Mouse (Mus musculus) right cerebral cortex, postnatal 36 days (tissue): Measurements from ENCODE around the gene Slc38a11.

Source experiments
- DNase-seq, 2 experiments: peaks; one replicate each; pipeline ENCODE4 v3.0.0; 2022; ENCODE audit warnings: low spot score in 2 of 2, mixed read lengths in 1 of 2

The Slc38a11 gene

GRCm38 (mm10) chr2:65363828-65364497, at the start of gene Slc38a11:
Gene Slc38a11, minus strand, starts transcription at chr2:65364034.
- DNase-seq: no peak

DNA sequence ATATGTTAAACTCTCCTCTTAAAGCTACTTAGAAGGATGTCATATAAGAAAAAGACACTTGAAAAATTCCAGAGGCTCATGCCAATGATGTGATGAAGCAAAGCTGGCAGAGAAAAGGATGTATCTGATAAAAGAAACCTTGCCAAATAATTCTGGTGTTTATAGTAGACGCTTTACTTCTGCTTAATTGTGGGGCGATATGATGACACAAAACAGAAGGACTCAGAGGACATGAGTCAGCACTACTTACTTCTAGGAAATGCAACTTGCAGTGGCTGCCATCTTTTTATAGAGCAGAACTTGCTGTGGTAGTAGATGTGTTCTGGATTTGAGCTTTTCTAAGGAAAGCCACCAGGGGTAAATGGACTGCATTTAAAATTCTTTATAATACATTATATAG, 43.3 kb upstream of the Slc38a11 start:
- DNase-seq: no peak

- no peak for DNase-seq
These were observed 41.6 kb upstream of the Slc38a11 start for GRCm38 (mm10) chr2:65405407-65405806.

DNA sequence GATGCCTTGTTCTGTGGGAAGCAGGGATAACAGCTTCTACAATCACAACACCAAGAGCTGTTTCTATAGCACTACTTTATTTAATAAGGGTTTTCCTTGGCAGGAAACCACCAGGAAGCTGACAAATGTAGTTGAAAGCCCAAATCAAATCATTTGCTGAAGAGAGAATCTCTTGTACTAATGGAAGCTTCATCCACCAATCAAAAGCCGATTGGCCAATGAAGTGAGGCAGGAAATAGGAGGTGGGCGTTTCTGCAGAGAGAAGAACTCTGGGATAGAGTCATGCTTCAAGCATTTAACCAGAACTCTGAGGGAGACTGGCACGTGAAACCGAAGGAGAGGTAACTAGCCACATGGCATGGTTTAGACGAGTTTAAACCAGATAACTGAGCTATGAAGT, 38.2 kb upstream of the Slc38a11 start:
- DNase-seq: no peak

DNA sequence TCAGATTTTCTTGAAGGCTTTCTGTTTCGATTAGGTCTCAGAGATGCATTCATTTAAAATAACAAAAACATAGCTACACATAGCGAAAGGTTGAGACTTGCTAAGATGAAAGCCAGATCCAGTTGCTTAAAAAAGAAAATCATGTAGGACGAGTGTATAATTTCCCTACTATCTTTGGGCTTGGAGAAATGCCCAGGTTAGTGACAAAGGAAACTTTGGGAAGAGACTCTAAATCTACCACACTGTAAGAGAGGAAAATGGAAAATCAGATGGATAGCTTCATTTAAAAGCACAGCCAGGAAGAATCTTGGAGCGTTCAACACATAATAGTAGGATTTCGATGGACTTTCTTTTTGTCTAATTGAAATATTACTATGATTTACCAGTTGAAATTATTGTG, 36.1 kb upstream of the Slc38a11 start:
- no peak for DNase-seq

DNA sequence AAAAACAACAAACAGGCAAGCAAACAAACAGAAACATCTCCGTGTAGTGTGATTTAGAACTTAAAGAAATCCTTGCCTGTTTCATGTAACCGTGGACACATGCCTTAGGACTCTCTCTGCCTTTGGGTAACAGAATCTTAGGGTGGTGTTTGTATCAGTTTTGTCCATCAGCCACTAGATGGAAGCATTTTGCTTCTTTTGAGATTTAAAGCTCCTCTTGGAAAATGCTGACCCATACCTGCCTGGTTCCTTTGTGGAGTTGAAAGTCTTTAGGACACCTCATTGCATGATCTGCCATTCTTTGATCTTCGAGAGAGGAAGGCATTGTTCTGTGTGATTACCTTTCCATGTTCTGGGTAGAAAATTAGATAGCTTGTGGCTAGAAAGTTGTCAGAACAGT, 32.3 kb upstream of the Slc38a11 start:
- no peak for DNase-seq

GRCm38 (mm10) chr2:65393061-65393460, 29.2 kb upstream of the Slc38a11 start:
- no peak for DNase-seq

DNA sequence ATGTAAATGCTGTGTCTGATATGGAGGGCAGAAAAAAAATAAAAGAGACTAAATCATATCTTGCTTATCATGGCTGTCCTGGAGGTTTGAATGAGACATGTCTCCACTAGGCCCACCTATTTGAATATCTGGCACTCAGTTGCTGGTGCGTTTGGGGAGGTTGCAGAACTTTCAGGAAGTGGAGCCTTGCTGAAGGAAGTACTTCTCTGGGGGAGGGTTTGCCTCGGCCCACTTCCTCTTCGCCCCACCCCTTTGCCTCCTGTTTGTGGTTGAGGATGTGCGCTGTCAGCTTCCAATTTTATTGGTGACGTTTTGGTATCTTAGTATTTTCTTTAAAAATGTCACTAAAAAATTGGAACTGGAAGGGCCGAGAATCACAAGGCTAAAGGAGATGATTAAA, 27.5 kb upstream of the Slc38a11 start:
- DNase-seq: no peak

DNA sequence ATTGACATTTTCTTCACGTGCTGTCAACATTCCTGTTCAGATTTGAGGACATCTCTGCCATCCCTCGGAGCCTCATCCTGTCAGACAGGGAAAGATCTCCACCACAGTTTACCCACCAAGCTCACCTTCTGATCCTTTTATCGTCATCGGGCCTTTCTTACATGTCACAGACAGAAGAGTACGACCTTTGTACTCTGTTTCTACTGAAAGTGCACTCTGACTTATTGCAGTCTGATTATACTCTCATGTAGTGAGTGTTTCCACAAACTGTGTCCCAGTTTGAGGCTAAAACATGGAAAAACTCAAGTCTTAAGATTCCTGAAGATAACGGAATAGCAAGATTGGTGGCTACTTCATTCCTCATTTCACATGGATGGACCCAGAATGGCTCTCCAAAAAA, 21.0 kb upstream of the Slc38a11 start:
- no peak for DNase-seq

- no peak for DNase-seq
These were observed 18.7 kb upstream of the Slc38a11 start for GRCm38 (mm10) chr2:65382485-65382884.

DNA sequence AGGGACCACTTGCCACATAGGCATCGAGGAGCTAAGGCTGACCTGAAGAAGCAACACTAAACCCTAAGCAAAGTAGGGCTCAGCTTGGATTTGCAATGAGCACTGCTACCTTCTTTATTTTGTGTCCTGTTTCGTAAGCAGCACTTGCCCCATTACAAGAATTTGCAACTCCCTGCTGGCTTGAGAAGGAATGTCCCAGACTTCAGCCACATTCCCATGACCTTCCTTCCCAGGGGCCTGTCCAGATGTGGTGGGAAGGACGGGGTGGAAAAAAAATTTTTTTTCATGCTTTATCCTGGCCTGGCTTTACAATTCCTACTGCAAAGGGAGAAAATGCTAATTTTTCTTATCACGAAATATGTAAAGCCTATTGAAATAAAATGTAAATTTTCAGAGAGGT, 14.6 kb upstream of the Slc38a11 start:
- DNase-seq: no peak

DNA sequence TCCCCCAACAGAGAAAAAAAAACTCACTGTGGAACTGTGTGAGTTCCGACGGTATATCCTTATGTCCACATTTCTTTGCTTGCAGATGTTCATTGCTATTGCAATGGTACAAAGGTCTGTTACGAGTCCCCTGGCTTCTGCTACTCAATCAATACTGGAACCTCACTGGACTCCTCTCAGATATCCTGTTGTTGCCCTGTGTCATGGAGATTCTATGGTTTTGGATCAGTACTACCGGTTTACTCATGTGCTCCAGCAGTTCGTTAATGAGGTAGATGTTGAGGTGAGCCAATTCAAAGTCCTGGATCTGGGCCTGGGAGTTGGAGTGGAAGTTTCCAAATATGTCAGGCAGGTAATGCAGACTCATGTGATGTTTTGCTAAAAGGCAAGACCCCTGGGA, 10.6 kb upstream of the Slc38a11 start:
- no peak for DNase-seq

DNA sequence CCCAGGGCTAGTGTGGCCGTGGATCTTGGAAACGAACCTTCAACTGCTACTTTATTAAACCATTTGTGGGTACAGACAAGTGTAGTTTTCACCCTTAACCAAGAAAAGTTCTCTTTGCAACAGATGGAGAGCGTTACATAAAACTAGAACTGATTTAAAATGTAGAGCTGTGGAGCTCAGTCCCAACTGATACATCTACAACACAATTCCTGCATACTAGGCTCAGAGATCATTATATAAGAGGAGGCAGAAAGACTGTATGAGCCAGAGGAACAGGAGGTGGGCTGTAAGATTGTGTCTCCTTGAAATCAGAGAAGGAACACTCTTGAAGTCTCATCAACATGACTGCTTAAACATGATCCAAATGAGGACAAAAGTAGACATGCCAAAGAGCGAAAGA, 9.2 kb upstream of the Slc38a11 start:
- DNase-seq: no peak

DNA sequence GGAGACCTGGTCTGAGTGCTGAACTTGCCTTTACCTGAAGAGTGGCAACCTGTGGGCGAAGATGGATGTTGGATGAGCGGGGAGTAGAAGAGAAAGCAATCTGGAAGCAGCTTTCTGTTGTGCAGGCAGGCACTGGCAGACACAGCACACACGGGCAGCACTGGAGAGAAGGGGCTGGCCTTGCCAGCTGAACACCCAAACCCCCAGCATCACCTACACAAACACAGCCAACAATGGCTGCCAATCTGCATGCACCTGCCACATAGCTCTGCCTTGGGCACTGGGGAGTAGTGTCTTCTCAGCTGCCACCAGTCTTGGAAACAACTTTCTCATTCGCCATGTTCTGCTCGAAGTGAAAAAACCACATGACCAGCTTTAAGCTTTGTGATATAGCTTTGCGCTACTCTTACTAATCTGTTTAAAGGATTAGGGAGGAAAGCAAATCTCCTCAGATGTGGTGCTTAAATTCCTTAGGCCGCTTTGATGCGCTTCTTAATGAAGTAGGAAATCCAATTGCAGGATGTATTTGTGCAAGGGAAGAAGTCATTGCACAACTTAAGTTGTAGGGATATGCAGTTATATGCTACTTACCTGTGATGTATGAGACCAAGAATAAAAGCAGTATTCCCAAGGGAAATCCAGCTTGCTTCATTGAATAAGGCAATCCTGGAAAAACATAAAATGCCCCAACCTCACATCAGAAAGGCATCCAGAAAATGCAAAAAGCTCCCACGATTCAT, 2.9 kb downstream of the Slc38a11 start:
- no peak for DNase-seq

DNA sequence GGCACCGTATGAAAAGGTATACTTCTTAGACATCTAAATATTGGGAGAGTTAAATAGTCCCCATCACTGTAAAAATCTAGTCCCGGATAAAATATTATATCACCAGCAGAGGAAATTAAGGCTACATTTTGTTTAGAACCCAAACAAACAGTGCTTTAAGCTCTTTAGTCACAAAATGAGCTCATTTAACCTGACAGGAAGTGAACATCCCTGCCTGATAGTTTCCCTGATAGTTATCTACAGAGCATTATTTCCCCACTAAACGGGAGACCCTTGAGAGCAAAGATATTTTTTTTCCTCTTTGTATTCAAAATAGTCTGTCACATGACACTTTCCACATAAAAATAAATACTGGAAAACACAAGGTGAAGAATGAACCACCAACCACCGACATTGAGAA, 16.5 kb downstream of the Slc38a11 start:
- DNase-seq: no peak

GRCm38 (mm10) chr2:65346915-65347314, 16.9 kb downstream of the Slc38a11 start:
- DNase-seq: no peak

GRCm38 (mm10) chr2:65346037-65346436, 17.8 kb downstream of the Slc38a11 start:
- no peak for DNase-seq

- DNase-seq: no peak
These were observed 21.8 kb downstream of the Slc38a11 start for GRCm38 (mm10) chr2:65342057-65342456.

- DNase-seq: no peak
These were observed 23.0 kb downstream of the Slc38a11 start for GRCm38 (mm10) chr2:65340839-65341238.

DNA sequence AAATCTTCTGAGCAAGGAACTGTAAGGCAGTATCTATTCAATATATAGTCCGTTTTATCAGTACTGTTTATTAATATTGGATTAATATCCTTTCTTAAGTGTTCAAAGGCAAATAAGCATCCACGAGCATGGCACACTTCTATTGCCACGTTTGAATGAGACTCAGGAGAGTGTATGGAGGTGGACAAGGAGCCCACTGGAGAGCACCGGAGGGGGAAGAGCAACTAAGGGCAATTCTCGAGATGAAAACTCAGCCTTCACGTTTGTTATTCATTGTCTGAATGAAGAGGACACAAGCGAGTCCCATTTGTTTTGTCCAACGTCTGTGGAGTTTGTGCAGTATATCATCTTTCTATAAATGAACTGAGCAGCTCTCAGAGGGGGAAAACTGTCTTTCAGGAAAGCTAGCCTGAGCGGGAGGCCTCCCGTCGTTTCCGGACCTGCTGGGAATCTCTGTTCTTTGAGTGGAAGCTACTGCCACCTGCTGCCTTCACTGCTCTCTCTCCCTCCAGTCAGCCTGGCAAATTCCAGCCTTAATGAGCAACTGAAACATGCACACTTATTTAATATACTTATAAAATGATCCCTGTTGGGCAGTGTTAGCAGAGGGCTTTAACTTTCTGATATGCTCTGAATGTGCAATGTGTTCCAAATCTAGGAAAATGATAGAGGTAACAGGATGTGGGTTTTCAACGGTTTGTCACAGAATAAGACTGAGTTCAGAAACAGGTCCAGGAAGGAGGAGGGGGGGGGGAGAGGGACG, 26.3 kb downstream of the Slc38a11 start:
- DNase-seq: peak; percentile 5 to 47

DNA sequence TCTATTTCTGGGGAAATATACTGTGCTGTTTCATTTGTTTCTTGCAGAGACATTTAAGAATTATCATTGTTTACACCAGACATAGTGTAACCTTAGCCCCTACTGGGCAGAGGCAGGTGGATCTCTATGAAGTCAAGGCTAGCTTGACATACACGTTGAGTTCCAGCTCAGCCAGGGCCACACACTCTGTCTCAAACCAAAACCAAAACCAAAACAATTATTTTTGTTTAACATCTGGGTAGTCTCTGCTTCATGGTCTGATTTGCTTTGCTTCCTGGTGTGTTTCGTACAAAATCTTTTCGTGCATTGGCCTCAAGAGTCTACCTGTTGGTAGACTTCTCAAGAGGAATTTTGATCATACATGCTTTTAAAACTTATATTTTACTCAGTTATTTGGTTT, 27.2 kb downstream of the Slc38a11 start:
- no peak for DNase-seq

- no peak for DNase-seq
These were observed 29.7 kb downstream of the Slc38a11 start for GRCm38 (mm10) chr2:65334091-65334490.

- DNase-seq: no peak
These were observed 32.5 kb downstream of the Slc38a11 start for GRCm38 (mm10) chr2:65331321-65331720.
